Mouse (Mus musculus): Measurements from ENCODE around the gene Wfdc11. TPM values are rescaled to one million over a fixed set of nuclear protein-coding genes. Genes with fewer than 3 reads are reported as not detected.
"Not testable (repeated sequence)": the region's sequence is repeated elsewhere in the genome, so short reads cannot be mapped to it uniquely, and the experiment has no call there.

Gene Wfdc11
- polyA plus RNA-seq, 1 experiment: not detected

DNA sequence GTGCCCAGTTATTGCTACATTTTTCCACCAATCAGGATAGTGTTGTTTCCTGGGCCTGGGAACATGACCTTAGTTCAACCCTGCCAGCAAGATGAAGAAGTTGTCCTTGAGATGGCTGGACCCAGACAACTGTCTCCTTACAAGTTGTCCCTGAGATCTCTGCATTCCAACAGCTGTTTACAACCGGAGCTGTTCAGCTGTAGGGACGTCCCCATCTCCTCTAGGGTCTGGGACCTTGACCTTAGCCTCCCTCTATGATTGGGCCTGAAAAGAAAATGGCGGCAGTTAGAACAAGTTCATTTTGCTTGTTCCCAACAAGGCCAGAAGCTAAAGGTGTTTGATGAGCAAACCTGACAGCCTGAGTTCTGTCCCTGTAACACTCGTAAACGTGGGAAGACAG, 54.8 kb downstream of the Wfdc11 start:
- H3K27me3 ChIP-seq (ENCODE audit: control insufficient read depth, insufficient read depth, low read length): no peaks in the 10 kb centered on the region
- H3K4me3 ChIP-seq (ENCODE audit: control insufficient read depth, insufficient read depth, low read length): no peak overlapping the region
- H3K4me1 ChIP-seq (replicated peaks; ENCODE audit: control insufficient read depth, insufficient read depth, low read length): no peaks in the 10 kb centered on the region
- H3K27ac ChIP-seq (ENCODE audit: control insufficient read depth, insufficient read depth, low read length): no peak overlapping the region
- no peaks in the 10 kb centered on the region for H3K36me3 ChIP-seq (ENCODE audit: control insufficient read depth, insufficient read depth, low read length)
- DNase-seq: no peak
- no peak for TF ChIP-seq CTCF (IDR thresholded peaks at IDR 0.05; ENCODE audit: borderline replicate concordance, control insufficient read depth, extremely low read depth, insufficient read depth, low read length, poor library complexity)
- no peak for TF ChIP-seq POLR2A (IDR thresholded peaks at IDR 0.05; ENCODE audit: control insufficient read depth, extremely low read depth, insufficient read depth, low read length, poor library complexity)
- 92% methylated on average over 5 of the region's 5 CpGs for whole genome bisulfite sequencing

- Histone ChIP-seq H3K4me1 (replicated peaks; ENCODE audit: control insufficient read depth, insufficient read depth, low read length) (no peaks in the 10 kb centered on the region), H3K36me3 (ENCODE audit: control insufficient read depth, insufficient read depth, low read length) (no peaks in the 10 kb centered on the region), H3K27ac (ENCODE audit: control insufficient read depth, insufficient read depth, low read length) (no peak overlapping the region), H3K27me3 (ENCODE audit: control insufficient read depth, insufficient read depth, low read length) (no peaks in the 10 kb centered on the region), H3K4me3 (ENCODE audit: control insufficient read depth, insufficient read depth, low read length) (no peak overlapping the region)
- WGBS: 94% methylated on average over 3 of the region's 3 CpGs
- TF ChIP-seq CTCF (IDR thresholded peaks at IDR 0.05; ENCODE audit: borderline replicate concordance, control insufficient read depth, extremely low read depth, insufficient read depth, low read length, poor library complexity) (no peak), POLR2A (IDR thresholded peaks at IDR 0.05; ENCODE audit: control insufficient read depth, extremely low read depth, insufficient read depth, low read length, poor library complexity) (no peak)
- no peak for DNase-seq
Observed at GRCm38 (mm10) chr2:164615386-164615785, 58.5 kb downstream of the Wfdc11 start.

- H3K4me1 ChIP-seq (replicated peaks; ENCODE audit: control insufficient read depth, insufficient read depth, low read length); H3K27ac ChIP-seq (ENCODE audit: control insufficient read depth, insufficient read depth, low read length); H3K4me3 ChIP-seq (ENCODE audit: control insufficient read depth, insufficient read depth, low read length); H3K36me3 ChIP-seq (ENCODE audit: control insufficient read depth, insufficient read depth, low read length); H3K27me3 ChIP-seq (ENCODE audit: control insufficient read depth, insufficient read depth, low read length); DNase-seq: not testable (repeated sequence)
- WGBS: 72% methylated on average over 8 of the region's 8 CpGs
Observed at GRCm38 (mm10) chr2:164613471-164613870, 60.4 kb downstream of the Wfdc11 start, which contains the start of the genes Wfdc6b and Wfdc8. Gene Wfdc6b (plus strand): TSS chr2:164613522. Gene Wfdc8 (minus strand): TSS chr2:164613626.

Other genes starting within 250 kb of the Wfdc11 start
- 18.6 TPM in 2 replicates for gene Sdc4, start 230.2 kb downstream of the Wfdc11 start, polyA plus RNA-seq (2012; rRNA removed)
- 183 and 220 TPM in 2 replicates for gene Sys1, start 217.1 kb downstream of the Wfdc11 start, polyA plus RNA-seq (2012; rRNA removed)
- 27.8 and 35.3 TPM in 2 replicates for gene Gm20458, start 213.1 kb downstream of the Wfdc11 start, polyA plus RNA-seq (2012; rRNA removed)
- not detected in 2 replicates for gene Trp53tg5, start 200.4 kb downstream of the Wfdc11 start, polyA plus RNA-seq (2012; rRNA removed)
- 19.6 and 24.8 TPM in 2 replicates for gene Dbndd2, start 188.0 kb downstream of the Wfdc11 start, polyA plus RNA-seq (2012; rRNA removed)
- gene Pigt, start 176.6 kb downstream of the Wfdc11 start, polyA plus RNA-seq (2012; rRNA removed): 146 and 202 TPM in 2 replicates
- gene Wfdc2, start 111.7 kb downstream of the Wfdc11 start, polyA plus RNA-seq (2012; rRNA removed): 20.5 and 28.7 TPM in 2 replicates
- gene Spint3, start 100.6 kb downstream of the Wfdc11 start, polyA plus RNA-seq (2012; rRNA removed): not detected in 2 replicates
- gene Wfdc6a, start 88.6 kb downstream of the Wfdc11 start, polyA plus RNA-seq (2012; rRNA removed): not detected in 2 replicates
- gene Eppin, start 80.5 kb downstream of the Wfdc11 start, polyA plus RNA-seq (2012; rRNA removed): not detected in 2 replicates
- not detected in 2 replicates for gene Wfdc6b, start 60.6 kb downstream of the Wfdc11 start, polyA plus RNA-seq (2012; rRNA removed)
- gene Wfdc8, start 60.5 kb downstream of the Wfdc11 start, polyA plus RNA-seq (2012; rRNA removed): 0.18 TPM in 1 of 2 replicates, not detected in the other
- not detected in 2 replicates for gene Wfdc16, start 35.3 kb downstream of the Wfdc11 start, polyA plus RNA-seq (2012; rRNA removed)
- gene Wfdc10, start 18.0 kb downstream of the Wfdc11 start, polyA plus RNA-seq (2012; rRNA removed): not detected in 2 replicates
- not detected in 2 replicates for gene Wfdc9, start 17.5 kb downstream of the Wfdc11 start, polyA plus RNA-seq (2012; rRNA removed)
- gene Wfdc13, start 11.0 kb upstream of the Wfdc11 start, polyA plus RNA-seq (2012; rRNA removed): not detected in 2 replicates
- gene Spint4, start 24.4 kb upstream of the Wfdc11 start, polyA plus RNA-seq (2012; rRNA removed): not detected in 2 replicates
- not detected in 2 replicates for gene Spint5, start 41.2 kb upstream of the Wfdc11 start, polyA plus RNA-seq (2012; rRNA removed)
- 0.23 and 0.41 TPM in 2 replicates for gene Wfdc3, start 71.8 kb upstream of the Wfdc11 start, polyA plus RNA-seq (2012; rRNA removed)
- 60.6 and 134 TPM in 2 replicates for gene Dnttip1, start 71.9 kb upstream of the Wfdc11 start, polyA plus RNA-seq (2012; rRNA removed)
- gene Ube2c, start 95.8 kb upstream of the Wfdc11 start, polyA plus RNA-seq (2012; rRNA removed): 327 and 434 TPM in 2 replicates
- 0.38 TPM in 1 of 2 replicates, not detected in the other for gene Tnnc2, start 105.9 kb upstream of the Wfdc11 start, polyA plus RNA-seq (2012; rRNA removed)
- gene Snx21, start 111.7 kb upstream of the Wfdc11 start, polyA plus RNA-seq (2012; rRNA removed): 9.0 and 11.9 TPM in 2 replicates
- gene Acot8, start 130.8 kb upstream of the Wfdc11 start, polyA plus RNA-seq (2012; rRNA removed): 84.6 and 87.9 TPM in 2 replicates
- gene Zswim3, start 131.0 kb upstream of the Wfdc11 start, polyA plus RNA-seq (2012; rRNA removed): 5.9 and 6.2 TPM in 2 replicates
- gene Zswim1, start 148.6 kb upstream of the Wfdc11 start, polyA plus RNA-seq (2012; rRNA removed): 9.5 and 11.5 TPM in 2 replicates
- gene Spata25, start 154.4 kb upstream of the Wfdc11 start, polyA plus RNA-seq (2012; rRNA removed): 2.9 and 4.5 TPM in 2 replicates
- 467 and 538 TPM in 2 replicates for gene Ctsa, start 158.8 kb upstream of the Wfdc11 start, polyA plus RNA-seq (2012; rRNA removed)
- 24.0 and 31.7 TPM in 2 replicates for gene Neurl2, start 159.4 kb upstream of the Wfdc11 start, polyA plus RNA-seq (2012; rRNA removed)
- 227 and 263 TPM in 2 replicates for gene Pltp, start 183.6 kb upstream of the Wfdc11 start, polyA plus RNA-seq (2012; rRNA removed)
- gene Pcif1, start 205.2 kb upstream of the Wfdc11 start, polyA plus RNA-seq (2012; rRNA removed): 79.7 and 87.9 TPM in 2 replicates
- gene Zfp335, start 237.7 kb upstream of the Wfdc11 start, polyA plus RNA-seq (2012; rRNA removed): 92.6 and 99.0 TPM in 2 replicates

All from thymus, adult 2 months (tissue).